Mouse (Mus musculus): ENCODE results near the gene Panx1. TPM values are rescaled to one million over a fixed set of nuclear protein-coding genes. Genes with fewer than 3 reads are reported as not detected.

Gene Panx1
- 10 to 100 TPM; 63.5 to 70.4 TPM for total RNA-seq (2021)

DNA sequence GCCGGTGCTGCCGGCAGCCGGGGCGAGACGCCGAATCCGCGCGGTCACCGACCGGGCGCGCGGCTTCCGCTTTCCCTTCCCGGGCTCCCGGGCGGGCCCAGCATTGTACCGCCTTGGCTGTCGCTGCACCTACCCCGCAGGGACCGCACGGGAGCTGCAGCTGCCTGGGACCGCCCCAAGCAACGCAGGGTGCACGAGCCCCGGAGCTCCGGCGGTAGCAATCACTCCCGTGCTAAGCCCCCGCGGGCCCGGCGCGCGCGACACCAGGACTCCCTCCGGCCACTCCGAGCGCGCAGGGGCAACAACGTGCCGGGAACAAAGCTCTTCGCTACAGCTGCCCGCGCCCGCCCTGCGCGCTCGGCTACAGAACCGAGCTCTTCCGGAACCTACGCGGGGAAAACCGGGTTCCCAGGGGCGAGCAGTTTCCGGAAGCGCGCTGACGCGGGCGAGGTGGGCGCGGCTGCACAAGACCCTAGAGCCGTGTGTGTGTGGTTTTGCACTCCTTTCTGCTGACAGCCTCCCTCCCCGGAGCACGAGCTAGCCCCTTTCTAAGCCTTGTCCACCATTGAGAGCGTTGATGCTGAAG lies at the start of gene Panx1:
Panx1 (minus strand) TSS at position 395 of the 586 bp plus-strand sequence.
- intact Hi-C loops (cut with DNase I), result no loop called here

GRCm38 (mm10) chr9:15068686-15069295 lies 23.5 kb upstream of the Panx1 start:
- DNase-seq (ENCODE audit: extremely low spot score in 1 of 2, low spot score in 2 of 2), result no peak
- intact Hi-C loops (cut with DNase I), result no loop called here

More for the DNA sequence above, at the start of gene Panx1:
- DNase-seq (ENCODE audit: extremely low spot score in 1 of 2, low spot score in 2 of 2), result peak; percentile 50 to 85

DNA sequence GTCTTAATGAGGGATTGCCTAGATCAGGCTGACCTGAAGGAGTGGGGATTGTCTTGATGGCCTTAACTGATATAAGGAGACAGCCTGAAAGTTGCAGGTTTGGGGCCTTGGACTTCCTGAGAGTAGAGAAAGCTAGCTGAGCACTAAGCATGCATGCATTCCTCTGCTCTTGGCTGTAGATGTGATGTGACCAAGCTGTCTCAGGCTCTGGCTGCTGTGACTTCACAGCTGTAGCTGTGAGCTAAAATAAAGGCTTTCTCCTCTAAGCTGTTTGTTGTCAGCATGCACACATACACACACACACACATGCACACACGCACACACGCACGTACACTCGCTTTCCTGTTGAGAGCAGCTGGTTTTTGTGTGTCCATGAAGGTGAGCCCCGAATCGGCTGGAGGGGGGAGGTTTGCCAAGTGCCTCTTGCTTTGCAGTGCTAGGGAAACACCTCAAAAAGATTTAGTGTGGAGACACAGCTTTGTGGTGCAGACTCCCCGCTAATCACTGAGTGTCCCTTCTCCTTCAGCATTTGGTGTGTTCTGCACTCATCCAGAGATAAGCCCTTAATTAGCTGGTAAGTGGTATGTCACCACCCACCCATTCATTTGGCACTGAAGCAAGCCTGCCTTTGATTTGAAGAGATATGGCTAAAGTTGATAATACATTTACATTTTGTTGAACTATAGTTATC lies 22.9 kb upstream of the Panx1 start:
- no peak for DNase-seq (ENCODE audit: extremely low spot score in 1 of 2, low spot score in 2 of 2)
- intact Hi-C loops (cut with DNase I), result no loop called here

GRCm38 (mm10) chr9:15064176-15064575 lies 18.9 kb upstream of the Panx1 start:
- intact Hi-C loops (cut with DNase I), result no loop called here
- DNase-seq (ENCODE audit: extremely low spot score in 1 of 2, low spot score in 2 of 2), result no peak

- no peak for DNase-seq (ENCODE audit: extremely low spot score in 1 of 2, low spot score in 2 of 2)
- intact Hi-C loops (cut with DNase I), result no loop called here
Measured at GRCm38 (mm10) chr9:15060847-15061246, 15.6 kb upstream of the Panx1 start.

DNA sequence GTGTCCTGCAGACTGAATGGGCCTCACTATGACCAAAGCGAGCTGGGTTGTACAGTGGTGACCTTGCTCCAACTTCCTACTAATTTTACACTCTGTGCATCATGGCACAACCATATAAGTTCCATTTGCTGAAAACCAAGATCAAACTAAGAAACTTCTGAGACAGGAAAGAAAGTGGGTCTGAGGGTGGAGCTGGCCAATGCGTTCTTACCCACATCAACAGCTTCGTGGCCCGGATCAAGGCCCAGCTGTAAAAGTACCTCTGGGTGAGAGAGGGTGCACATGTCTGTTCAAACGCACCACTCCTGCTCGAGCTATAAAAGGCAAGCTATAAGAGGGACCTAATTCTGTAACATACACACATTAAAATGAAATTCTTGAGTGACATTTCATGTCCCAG lies 14.7 kb upstream of the Panx1 start:
- DNase-seq (ENCODE audit: extremely low spot score in 1 of 2, low spot score in 2 of 2), result no peak
- intact Hi-C loops (cut with DNase I), result no loop called here

GRCm38 (mm10) chr9:15045740-15046139 lies 462 bp upstream of the Panx1 start:
- intact Hi-C loops (cut with DNase I), result no loop called here
- no peak for DNase-seq (ENCODE audit: extremely low spot score in 1 of 2, low spot score in 2 of 2)

DNA sequence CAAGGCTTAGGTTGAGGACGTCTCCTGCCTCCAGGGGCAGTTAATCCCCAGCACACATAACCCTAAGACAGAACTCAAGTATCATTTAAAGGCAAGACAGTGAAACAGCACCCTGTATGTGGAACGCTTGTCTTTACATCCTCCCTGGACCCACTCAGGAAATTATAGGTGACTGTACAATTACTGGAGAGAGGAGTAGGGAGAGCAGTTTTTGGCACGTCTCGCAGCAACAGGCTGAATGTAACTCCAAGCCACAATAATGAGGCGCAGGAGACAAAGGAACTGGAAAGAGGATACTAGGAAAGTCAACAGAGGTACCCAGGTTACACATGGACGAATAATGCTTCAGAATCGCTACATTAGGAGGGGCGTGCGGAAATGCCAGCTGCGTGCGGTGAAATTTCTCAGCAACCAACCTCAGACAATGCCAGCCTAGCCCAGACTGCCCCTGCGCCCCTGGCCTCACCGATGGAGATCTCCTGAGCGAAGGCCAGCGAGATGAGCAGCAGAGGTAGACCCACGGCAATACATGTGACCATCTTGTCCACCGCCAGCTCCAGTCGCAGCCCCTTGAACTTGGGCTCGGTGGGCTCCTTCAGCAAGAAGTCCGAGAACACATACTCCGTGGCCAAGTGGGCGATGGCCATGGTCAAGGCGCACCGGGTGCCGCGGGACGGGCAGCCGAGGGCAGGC lies 741 bp downstream of the Panx1 start:
- no peak for DNase-seq (ENCODE audit: extremely low spot score in 1 of 2, low spot score in 2 of 2)
- intact Hi-C loops (cut with DNase I), result no loop called here

DNA sequence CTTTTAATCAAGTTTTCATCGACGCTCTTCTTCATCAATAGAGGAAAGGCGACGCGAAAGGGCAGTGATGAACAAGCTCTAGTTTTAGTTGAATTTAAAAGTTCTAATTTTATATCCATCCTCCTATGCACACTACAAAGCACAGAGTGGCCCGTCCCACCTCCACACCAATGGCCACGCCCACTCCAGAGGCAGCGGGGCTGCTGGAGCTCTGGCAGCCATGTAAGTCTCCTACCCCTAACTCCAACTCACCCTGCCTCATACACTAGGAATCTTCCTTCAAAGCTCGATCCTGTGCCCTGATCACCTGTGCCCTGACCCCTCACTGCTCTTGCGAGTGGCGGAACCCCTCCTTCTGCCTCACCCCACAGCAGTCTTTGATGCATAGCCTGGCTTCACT lies 3.7 kb downstream of the Panx1 start:
- intact Hi-C loops (cut with DNase I), result no loop called here
- DNase-seq (ENCODE audit: extremely low spot score in 1 of 2, low spot score in 2 of 2), result no peak

- intact Hi-C loops (cut with DNase I), result loop anchor here (10.0 kb wide), 1 partner anchor 125 kb away; no protein-coding TSS in a partner anchor
- no peak for DNase-seq (ENCODE audit: extremely low spot score in 1 of 2, low spot score in 2 of 2)
Measured at GRCm38 (mm10) chr9:15039848-15040247, 5.4 kb downstream of the Panx1 start.

DNA sequence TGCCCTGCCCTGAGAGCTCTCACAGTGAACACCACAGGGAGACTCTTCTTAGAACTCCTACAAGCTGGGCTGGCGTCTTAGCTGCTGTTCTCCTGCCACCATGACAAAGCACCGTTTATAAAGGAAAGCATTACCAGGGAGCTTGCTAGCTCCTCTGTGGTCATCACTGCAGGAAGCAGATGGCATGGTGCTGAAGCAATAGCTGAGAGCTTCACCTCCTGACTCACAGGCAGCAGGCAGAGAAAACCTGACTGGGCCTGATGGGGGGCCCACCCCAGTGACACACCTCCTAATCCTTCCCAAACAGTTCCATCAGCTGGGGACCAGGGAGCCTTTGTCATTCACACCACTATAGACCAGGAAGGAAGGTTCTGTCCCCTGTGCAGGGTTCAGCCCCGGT lies 7.6 kb downstream of the Panx1 start:
- intact Hi-C loops (cut with DNase I), result loop anchor here (10.0 kb wide), 1 partner anchor 127 kb away; no protein-coding TSS in a partner anchor
- no peak for DNase-seq (ENCODE audit: extremely low spot score in 1 of 2, low spot score in 2 of 2)

GRCm38 (mm10) chr9:15037237-15037636 lies 8.0 kb downstream of the Panx1 start:
- intact Hi-C loops (cut with DNase I), result loop anchor here (10.0 kb wide), 1 partner anchor 128 kb away; no protein-coding TSS in a partner anchor
- DNase-seq (ENCODE audit: extremely low spot score in 1 of 2, low spot score in 2 of 2), result no peak

GRCm38 (mm10) chr9:15036807-15037206 lies 8.5 kb downstream of the Panx1 start:
- intact Hi-C loops (cut with DNase I), result loop anchor here (10.0 kb wide), 1 partner anchor 128 kb away; no protein-coding TSS in a partner anchor
- no peak for DNase-seq (ENCODE audit: extremely low spot score in 1 of 2, low spot score in 2 of 2)

GRCm38 (mm10) chr9:15036405-15036804 lies 8.9 kb downstream of the Panx1 start:
- intact Hi-C loops (cut with DNase I), result loop anchor here (10.0 kb wide), 1 partner anchor 128 kb away; no protein-coding TSS in a partner anchor

GRCm38 (mm10) chr9:15035979-15036378 lies 9.3 kb downstream of the Panx1 start:
- intact Hi-C loops (cut with DNase I), result loop anchor here (10.0 kb wide), 1 partner anchor 129 kb away; no protein-coding TSS in a partner anchor
- DNase-seq (ENCODE audit: extremely low spot score in 1 of 2, low spot score in 2 of 2), result no peak

More at GRCm38 (mm10) chr9:15036405-15036804, 8.9 kb downstream of the Panx1 start:
- DNase-seq (ENCODE audit: extremely low spot score in 1 of 2, low spot score in 2 of 2), result no peak

DNA sequence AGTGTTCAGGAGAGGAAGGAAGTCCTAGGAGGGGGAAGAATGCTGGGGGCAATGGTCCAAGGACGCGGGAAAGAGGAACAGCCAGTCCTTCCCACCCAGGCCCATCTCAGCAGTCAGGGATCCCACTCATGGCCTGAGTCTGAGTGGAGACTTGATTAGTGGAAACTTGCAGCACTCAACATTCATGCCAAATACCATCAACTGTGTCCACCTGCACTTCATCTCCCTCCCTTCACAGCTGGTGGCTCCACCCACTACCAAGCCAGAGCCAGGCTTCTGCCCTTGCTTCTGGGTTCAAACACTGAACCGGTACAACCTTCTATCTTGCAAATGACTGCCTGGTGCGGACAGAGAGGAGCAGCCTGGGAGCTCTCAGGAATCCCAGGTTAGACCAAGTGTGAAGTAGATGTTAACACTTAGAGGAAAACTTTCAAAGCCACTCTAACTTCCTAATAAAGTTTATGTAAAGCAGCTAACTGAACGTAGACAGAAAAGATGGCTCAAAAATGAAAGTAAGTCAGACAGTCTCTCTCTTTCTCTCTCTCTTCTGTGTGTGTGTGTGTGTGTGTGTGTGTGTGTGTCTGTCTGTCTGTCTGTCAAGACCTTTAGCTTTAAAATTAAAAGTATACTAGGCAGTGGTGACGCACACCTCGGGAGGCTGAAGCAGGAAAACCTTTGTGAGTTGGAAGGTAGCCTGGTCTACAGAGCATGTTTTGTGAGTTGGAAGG lies 10.6 kb downstream of the Panx1 start:
- DNase-seq (ENCODE audit: extremely low spot score in 1 of 2, low spot score in 2 of 2), result no peak
- intact Hi-C loops (cut with DNase I), result loop anchor here (5.0 to 10.0 kb wide), 2 partner anchors 130 to 178 kb away; no protein-coding TSS in a partner anchor

DNA sequence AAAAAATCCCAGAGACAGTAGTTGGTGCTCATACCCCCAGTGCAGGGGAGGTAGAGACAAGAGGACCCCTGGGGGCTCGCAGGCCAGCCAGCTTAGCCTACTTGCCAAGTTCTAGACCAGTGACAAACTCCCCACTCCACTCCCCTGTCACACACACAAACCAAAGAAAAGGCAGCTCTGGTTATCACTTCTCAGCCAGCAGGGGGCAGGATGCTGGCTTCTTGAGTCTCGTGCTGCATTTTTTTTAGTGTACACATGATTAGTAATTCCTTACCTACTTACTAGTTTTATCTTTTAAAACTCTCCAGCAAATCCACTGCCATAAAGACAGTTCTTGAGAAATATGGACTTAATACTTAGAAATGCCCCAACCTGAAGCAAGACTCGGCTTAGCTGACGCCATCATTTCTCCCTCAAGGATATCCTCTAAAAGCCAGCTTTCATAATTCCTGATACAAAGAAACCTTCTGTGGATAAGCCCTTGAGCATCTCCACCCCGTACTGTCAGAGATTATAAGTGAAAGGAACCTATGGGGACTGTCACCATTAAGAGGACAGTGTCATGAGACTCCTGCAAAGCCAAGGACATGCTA lies 11.6 kb downstream of the Panx1 start:
- no peak for DNase-seq (ENCODE audit: extremely low spot score in 1 of 2, low spot score in 2 of 2)
- intact Hi-C loops (cut with DNase I), result loop anchor here (5.0 to 10.0 kb wide), 2 partner anchors 131 to 179 kb away; no protein-coding TSS in a partner anchor

GRCm38 (mm10) chr9:15032797-15033196 lies 12.5 kb downstream of the Panx1 start:
- no peak for DNase-seq (ENCODE audit: extremely low spot score in 1 of 2, low spot score in 2 of 2)
- intact Hi-C loops (cut with DNase I), result loop anchor here (5.0 to 10.0 kb wide), 2 partner anchors 132 to 180 kb away; no protein-coding TSS in a partner anchor
